Mouse (Mus musculus) liver, adult 2 months (tissue): ENCODE data around the gene Bcl2l14. TPM values are rescaled to one million over a fixed set of nuclear protein-coding genes. Genes with fewer than 3 reads are reported as not detected.
A peak's percentile ranks its signal among the peaks of the same experiment; 100 is the strongest.

Experiments used
- DNase-seq: peaks from one replicate; pipeline ENCODE4 v3.0.0-alpha.2; 2011; ENCODE audit warnings: low read depth, low spot score; ENCODE audit errors: extremely low read depth
- H3K27ac ChIP-seq: fragments of 200-500 bp; replicated peaks from 2 replicates; pipeline ENCODE4 v1.5.1; 2012; ENCODE audit warnings: low read depth, mild to moderate bottlenecking, control low read depth, inconsistent platforms, low read length; ENCODE audit not compliant: insufficient read depth
- H3K27me3 ChIP-seq: fragments of 200-500 bp; 2 replicates; pipeline ENCODE4 v1.6.1; 2012; ENCODE audit warnings: mild to moderate bottlenecking, moderate library complexity, low read length, inconsistent platforms; ENCODE audit not compliant: control insufficient read depth, insufficient read depth
- H3K36me3 ChIP-seq: fragments of 200-500 bp; 2 replicates; pipeline ENCODE4 v1.6.1; 2012; ENCODE audit warnings: low read length, inconsistent platforms; ENCODE audit not compliant: control insufficient read depth, insufficient read depth
- H3K4me1 ChIP-seq: fragments of 200-500 bp; 2 replicates; pipeline ENCODE4 v1.6.1; 2011; ENCODE audit warnings: low read length; ENCODE audit not compliant: control insufficient read depth, insufficient read depth
- H3K4me3 ChIP-seq: fragments of 200-500 bp; 2 replicates; pipeline ENCODE4 v1.5.1; 2011; ENCODE audit warnings: low read depth, mild to moderate bottlenecking, control low read depth, low read length, moderate library complexity; ENCODE audit not compliant: insufficient read depth
- H3K79me2 ChIP-seq: fragments of 200-500 bp; 2 replicates; pipeline ENCODE4 v1.6.1; 2012; ENCODE audit warnings: inconsistent platforms, mild to moderate bottlenecking, low read length, moderate library complexity; ENCODE audit not compliant: control insufficient read depth, insufficient read depth
- H3K9ac ChIP-seq: fragments of 200-500 bp; 2 replicates; pipeline ENCODE4 v1.6.1; 2012; ENCODE audit warnings: low read depth, mild to moderate bottlenecking, control low read depth, inconsistent platforms, low read length
- CTCF ChIP-seq: fragments of 200-500 bp; IDR thresholded peaks from 2 replicates; pipeline ENCODE4 v1.5.1; 2011; ENCODE audit warnings: low read depth, low read length, control low read depth
- POLR2A ChIP-seq: fragments of 200-500 bp; IDR thresholded peaks from 2 replicates; pipeline ENCODE4 v1.6.1; 2011; ENCODE audit warnings: low read length, control low read depth; ENCODE audit not compliant: insufficient read depth; ENCODE audit errors: extremely low read depth
- WGBS: fragments of 180-500 bp; shearing (Covaris S2); methylation state at CpG from one replicate; pipeline ENCODE4 v1.1.7; 2018; 5-methylcytosine and 5-hydroxymethylcytosine counted together
- polyA plus RNA-seq: library from polyadenylated mRNA; depleted of rRNA; stranded (reverse); fragments of >200 nt; gene quantifications from 2 replicates; pipeline ENCODE4 v1.2.3, GENCODE M21; 2012
- total RNA-seq: library from RNA; depleted of rRNA; stranded (reverse); fragments of >200 nt; gene quantifications from 2 replicates; pipeline ENCODE4 v1.2.3, GENCODE M21; 2014

Gene Bcl2l14
- total and polyA plus RNA-seq, 2 experiments: 0.37 TPM; not detected in 1

GRCm38 (mm10) chr6:134442219-134442618 lies 46.1 kb downstream of the Bcl2l14 start:
- H3K9ac ChIP-seq: no peak overlapping the region
- no peak for DNase-seq
- peaks cover 10% of the 10 kb centered on the region for H3K4me1 ChIP-seq
- H3K4me3 ChIP-seq: no peak overlapping the region
- WGBS: 82% methylated on average over 5 of the region's 5 CpGs
- no peaks in the 10 kb centered on the region for H3K27me3 ChIP-seq
- H3K79me2 ChIP-seq: no peaks in the 10 kb centered on the region
- H3K27ac ChIP-seq: no peak overlapping the region
- TF ChIP-seq POLR2A (no peak), CTCF (no peak)
- peaks cover 9% of the 10 kb centered on the region for H3K36me3 ChIP-seq

- H3K79me2 ChIP-seq: no peaks in the 10 kb centered on the region
- H3K36me3 ChIP-seq: peaks cover 11% of the 10 kb centered on the region
- H3K27ac ChIP-seq: peak overlapping the region; percentile 81
- H3K4me1 ChIP-seq: peaks cover 10% of the 10 kb centered on the region
- H3K4me3 ChIP-seq: no peak overlapping the region
- TF ChIP-seq POLR2A (no peak), CTCF (no peak)
- no peaks in the 10 kb centered on the region for H3K27me3 ChIP-seq
- no peak overlapping the region for H3K9ac ChIP-seq
- DNase-seq: peak; percentile 90
- 21% methylated on average over 9 of the region's 9 CpGs for WGBS
Measured at GRCm38 (mm10) chr6:134443198-134443904, 47.2 kb downstream of the Bcl2l14 start.

- WGBS: 53% methylated on average over 5 of the region's 5 CpGs
- Histone ChIP-seq H3K4me1 (peaks cover 13% of the 10 kb centered on the region), H3K9ac (no peak overlapping the region), H3K27ac (peak overlapping the region; percentile 81), H3K27me3 (no peaks in the 10 kb centered on the region), H3K79me2 (no peaks in the 10 kb centered on the region), H3K36me3 (peaks cover 11% of the 10 kb centered on the region), H3K4me3 (no peak overlapping the region)
- no peak for TF ChIP-seq CTCF
- no peak for TF ChIP-seq POLR2A
- DNase-seq: no peak
Measured at GRCm38 (mm10) chr6:134443925-134444324, 47.8 kb downstream of the Bcl2l14 start.

GRCm38 (mm10) chr6:134448451-134448850 lies 52.3 kb downstream of the Bcl2l14 start:
- H3K4me3 ChIP-seq: peak overlapping the region; percentile 12; the same call in 1 of the 2 replicates
- peak; percentile 89 for DNase-seq
- peaks cover 7% of the 10 kb centered on the region for H3K4me1 ChIP-seq
- TF ChIP-seq CTCF (no peak), POLR2A (no peak)
- H3K9ac ChIP-seq: no peak overlapping the region
- no peak overlapping the region for H3K27ac ChIP-seq
- H3K36me3 ChIP-seq: peaks cover 39% of the 10 kb centered on the region
- H3K27me3 ChIP-seq: no peaks in the 10 kb centered on the region
- H3K79me2 ChIP-seq: no peaks in the 10 kb centered on the region
- WGBS: 41% methylated on average over 12 of the region's 12 CpGs

- Histone ChIP-seq H3K27me3 (no peaks in the 10 kb centered on the region), H3K27ac (no peak overlapping the region), H3K4me1 (peaks cover 3% of the 10 kb centered on the region; the same call in 1 of the 2 replicates), H3K4me3 (no peak overlapping the region), H3K36me3 (peaks cover 49% of the 10 kb centered on the region), H3K79me2 (no peaks in the 10 kb centered on the region), H3K9ac (no peak overlapping the region)
- DNase-seq: no peak
- no peak for TF ChIP-seq POLR2A
- WGBS: 84% methylated on average over 11 of the region's 11 CpGs
Measured at GRCm38 (mm10) chr6:134449958-134450357, 53.8 kb downstream of the Bcl2l14 start.

- WGBS: 76% methylated on average over 14 of the region's 14 CpGs
- peaks cover 50% of the 10 kb centered on the region for H3K36me3 ChIP-seq
- H3K9ac ChIP-seq: no peak overlapping the region
- no peaks in the 10 kb centered on the region for H3K79me2 ChIP-seq
- no peaks in the 10 kb centered on the region for H3K27me3 ChIP-seq
- no peak for DNase-seq
- no peak overlapping the region for H3K4me3 ChIP-seq
- H3K27ac ChIP-seq: no peak overlapping the region
- H3K4me1 ChIP-seq: peaks cover 3% of the 10 kb centered on the region; the same call in 1 of the 2 replicates
- TF ChIP-seq POLR2A: no peak
- no peak for TF ChIP-seq CTCF
Measured at GRCm38 (mm10) chr6:134450661-134451119, 54.6 kb downstream of the Bcl2l14 start.
